Mouse (Mus musculus) left cerebral cortex, adult 2 months (tissue): ENCODE measurements around the gene Olfr273. TPM values are rescaled to one million over a fixed set of nuclear protein-coding genes. Genes with fewer than 3 reads are reported as not detected.
"Not testable (repeated sequence)": the region's sequence is repeated elsewhere in the genome, so short reads cannot be mapped to it uniquely, and the experiment has no call there.

Experiments
- DNase-seq, 2 experiments: peaks; one replicate each; pipeline ENCODE4 v3.0.0; 2021 to 2022; ENCODE audit warnings: low spot score in 2 of 2, mixed read lengths in 1 of 2; ENCODE audit errors: extremely low spot score in 1 of 2
- H3K27ac ChIP-seq: fragments of 200-600 bp; 2 replicates; pipeline ENCODE4 v1.8.1; 2022
- H3K4me3 ChIP-seq: fragments of 200-600 bp; 2 replicates; pipeline ENCODE4 v1.8.1; 2022
- CTCF ChIP-seq: fragments of 200-600 bp; IDR thresholded peaks from 2 replicates; pipeline ENCODE4 v1.8.1; 2022; ENCODE audit warnings: antibody characterized with exemption, mild to moderate bottlenecking, moderate library complexity
- intact Hi-C: fragments of 180-260 bp; cut with DNase I; formaldehyde crosslinking; loops from one replicate; pipeline ENCODE4 v1.15.1; 2025
- long read RNA-seq, 2 experiments: library from polyadenylated mRNA; stranded (forward); transcript quantifications; one replicate each; pipeline ENCODE4 v2.0.0; 2021; ENCODE audit warnings: borderline mapping rate in 2 of 2
- total RNA-seq, 2 experiments: library from RNA; stranded (reverse); gene quantifications; 2 replicates each; pipeline ENCODE4 v1.2.3; 2021

Olfr273 gene
- not detected for total RNA-seq
- long read RNA-seq, experiment 1, result 0 reads
- long read RNA-seq, experiment 2, result 0 reads

DNA sequence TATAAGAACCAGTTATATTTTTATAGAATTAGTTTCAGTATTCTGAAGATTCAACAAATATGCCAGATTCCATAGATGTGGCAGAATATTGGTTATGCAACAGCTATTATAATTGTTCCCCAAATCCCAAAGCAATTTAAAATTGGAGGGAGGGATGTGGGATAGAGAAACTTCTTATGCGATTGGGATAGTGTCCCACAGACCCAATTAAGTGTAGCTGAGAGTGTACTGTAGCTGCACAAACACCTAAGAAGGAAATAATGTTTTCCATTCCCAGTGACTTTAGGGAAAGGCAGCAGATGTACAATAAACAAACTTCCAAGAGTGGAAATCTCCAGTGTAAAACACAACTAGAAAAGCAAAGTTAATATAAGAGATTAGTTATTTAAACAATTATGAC is at the start of gene Olfr273:
Gene Olfr273, minus strand, starts transcription at position 101 of the 400 bp plus-strand sequence.
- no peak within 1 kb of the TSS for H3K27ac ChIP-seq
- intact Hi-C loops, result no loop called here
- no peak within 1 kb of the TSS for H3K4me3 ChIP-seq
- DNase-seq, result no peak
- no peak for TF ChIP-seq CTCF

DNA sequence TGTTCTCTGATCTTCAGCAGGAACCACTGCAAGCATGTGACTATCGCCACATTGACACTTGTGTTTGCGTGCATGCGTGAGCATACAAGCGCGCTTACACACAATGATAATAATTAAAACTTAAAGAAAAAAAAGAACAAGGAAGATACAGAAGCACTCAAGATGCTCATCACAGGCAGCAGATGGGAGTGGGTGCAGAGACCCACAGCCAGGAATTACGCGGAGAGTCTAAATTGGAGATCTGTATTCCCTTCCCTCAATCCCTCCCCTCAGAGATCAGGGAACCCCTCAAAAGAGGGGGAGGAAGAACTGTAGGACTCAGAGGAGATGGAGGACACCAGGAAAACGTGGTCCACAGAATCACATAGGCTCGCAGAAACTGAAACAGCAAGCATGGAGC is 5.1 kb upstream of the Olfr273 start:
- Histone ChIP-seq H3K4me3 (no peak overlapping the region), H3K27ac (no peak overlapping the region)
- intact Hi-C loops, result no loop called here
- no peak for TF ChIP-seq CTCF
- DNase-seq, result no peak

DNA sequence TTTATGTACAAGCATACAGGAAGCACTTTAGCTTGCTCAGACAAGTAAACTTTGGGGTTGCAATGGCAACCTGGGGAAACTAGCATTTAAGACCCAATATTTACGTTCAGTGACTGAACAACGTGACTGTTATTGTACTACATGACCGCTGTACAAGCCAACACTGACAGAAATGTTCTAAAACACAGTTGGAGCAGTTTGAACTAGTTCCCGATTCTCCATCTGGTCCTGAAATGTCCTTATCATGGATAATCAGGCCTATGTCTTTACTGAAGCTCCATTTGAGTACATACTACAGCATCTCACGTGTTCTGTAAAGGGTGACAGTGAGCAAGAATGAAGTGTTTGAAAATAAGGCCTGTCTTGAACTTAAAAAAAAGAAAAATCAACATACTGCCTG is 9.4 kb downstream of the Olfr273 start:
- no peak overlapping the region for H3K4me3 ChIP-seq
- no peak for DNase-seq
- no peak overlapping the region for H3K27ac ChIP-seq
- intact Hi-C loops, result no loop called here
- TF ChIP-seq CTCF, result no peak

DNA sequence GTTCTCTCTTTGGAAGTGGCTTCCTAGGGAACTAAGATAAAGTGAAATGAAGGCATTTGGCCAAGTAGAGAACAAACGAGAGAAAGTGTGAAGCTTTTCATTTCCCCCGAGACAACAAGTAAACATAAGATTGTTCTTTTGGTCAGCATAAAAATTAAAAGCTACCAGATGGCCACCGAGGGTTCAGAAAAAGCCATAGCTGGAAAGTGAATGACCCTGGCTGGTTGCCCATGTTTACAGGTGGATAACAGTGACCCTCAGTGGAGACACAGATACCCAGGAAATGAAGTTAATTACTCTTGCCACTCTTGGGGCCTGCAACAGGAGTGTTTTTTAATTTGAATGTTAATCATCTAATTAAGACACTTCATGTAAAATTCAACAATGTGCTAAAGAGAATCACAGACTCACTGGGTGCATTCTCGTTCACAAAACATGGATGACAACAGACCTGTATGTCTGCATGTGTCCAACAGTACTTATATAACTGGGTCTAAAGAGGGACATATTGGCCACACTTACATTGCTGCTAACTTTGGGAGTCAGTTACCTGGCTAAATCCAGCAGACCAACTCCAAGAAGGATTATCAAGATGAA is 9.9 kb downstream of the Olfr273 start:
- Histone ChIP-seq H3K4me3 (no peak overlapping the region), H3K27ac (no peak overlapping the region)
- intact Hi-C loops, result no loop called here
- TF ChIP-seq CTCF, result no peak
- no peak for DNase-seq

DNA sequence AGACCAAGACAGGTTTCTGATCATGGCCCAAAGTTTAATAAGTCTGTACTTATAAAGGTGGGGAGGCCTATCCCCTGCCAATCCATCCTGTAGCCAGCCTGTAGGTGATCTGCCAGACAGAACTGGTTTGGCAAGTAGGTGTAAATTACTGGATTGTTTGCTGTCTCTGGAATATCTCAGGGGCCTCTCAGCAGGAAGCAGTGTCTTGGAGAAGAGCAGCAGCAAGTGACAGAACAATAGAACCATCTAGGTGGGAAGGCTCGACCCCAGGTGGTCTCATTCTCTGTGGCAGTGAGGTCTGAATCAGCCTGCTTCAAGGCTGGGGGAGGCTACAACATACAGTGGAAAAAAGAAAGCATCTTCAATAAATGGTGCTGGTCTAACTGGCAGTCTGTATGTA is 13.6 kb downstream of the Olfr273 start:
- DNase-seq, H3K27ac ChIP-seq, intact Hi-C loops: not testable (repeated sequence)

DNA sequence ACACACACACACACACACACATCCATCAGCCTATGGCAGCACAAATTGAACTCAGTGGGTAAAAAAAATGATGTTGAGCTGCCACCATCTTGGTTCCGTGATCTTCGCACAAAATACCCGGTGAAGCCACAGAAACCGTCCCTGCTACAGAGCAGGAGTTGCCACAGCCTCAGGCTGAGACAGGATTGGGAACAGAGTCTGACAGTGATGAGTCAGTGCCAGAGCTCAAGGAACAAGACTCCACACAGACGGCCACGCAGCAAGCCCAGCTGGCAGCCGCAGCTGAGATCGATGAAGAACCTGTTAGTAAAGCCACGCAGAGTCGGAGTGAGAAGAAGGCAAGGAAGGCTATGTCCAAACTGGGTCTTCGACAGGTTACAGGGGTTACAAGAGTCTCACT is 37.7 kb downstream of the Olfr273 start:
- no peak overlapping the region for H3K4me3 ChIP-seq
- no peak overlapping the region for H3K27ac ChIP-seq
- no peak for TF ChIP-seq CTCF
- intact Hi-C loops, result no loop called here
- DNase-seq, result no peak

More for the DNA sequence above, 13.6 kb downstream of the Olfr273 start:
- not testable (repeated sequence) for H3K4me3 ChIP-seq

DNA sequence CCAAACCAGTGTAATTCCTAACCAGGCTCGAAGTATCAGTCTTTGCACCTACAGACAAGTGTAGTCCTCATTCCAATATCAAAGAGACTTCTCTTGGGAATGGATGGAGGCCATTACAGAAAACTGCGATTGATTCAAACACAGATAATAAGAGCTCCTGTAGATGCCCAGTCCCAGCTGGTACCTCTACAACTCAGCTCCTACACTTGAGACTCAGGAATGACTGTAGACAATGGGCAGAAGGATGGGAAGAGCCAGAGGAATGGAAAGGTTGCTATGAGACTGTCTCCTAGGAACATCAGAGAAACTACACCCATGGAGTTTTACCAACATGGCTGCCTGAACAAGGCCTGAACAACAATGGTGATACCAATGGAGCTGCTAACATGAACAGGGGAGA is 44.7 kb downstream of the Olfr273 start, which contains the start of gene Olfr275:
Gene Olfr275, plus strand, starts transcription at position 301 of the 400 bp plus-strand sequence.
- no peak for TF ChIP-seq CTCF
- Histone ChIP-seq H3K27ac (no peak within 1 kb of the TSS), H3K4me3 (no peak within 1 kb of the TSS)
- no peak for DNase-seq
- intact Hi-C loops, result no loop called here

DNA sequence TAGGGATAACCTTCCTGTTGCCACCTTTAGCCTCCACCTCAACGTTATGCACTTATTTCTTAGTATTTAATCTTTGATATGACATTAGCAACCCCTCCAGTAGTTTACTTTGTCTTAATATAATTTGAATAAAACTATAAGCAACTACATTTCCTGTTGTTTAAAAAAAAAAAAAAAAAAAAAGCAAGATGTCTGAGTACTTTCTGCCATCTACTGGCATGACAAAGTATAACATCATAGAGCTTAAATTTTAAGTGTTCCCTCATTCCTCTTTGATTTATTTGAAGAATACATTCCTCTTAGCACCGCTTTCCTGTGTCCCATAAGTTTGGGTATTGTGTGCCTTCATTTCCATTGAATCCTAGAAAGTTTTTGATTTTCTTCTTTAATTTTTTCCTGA is 47.2 kb downstream of the Olfr273 start:
- Histone ChIP-seq H3K27ac (no peak overlapping the region), H3K4me3 (no peak overlapping the region)
- TF ChIP-seq CTCF, result peak; percentile 62
- intact Hi-C loops, result no loop called here
- no peak for DNase-seq

Other genes with a start within 250 kb of the Olfr273 start
- gene Olfr275, start 44.6 kb downstream of the Olfr273 start, total RNA-seq, result not detected
- gene Olfr272, start 59.9 kb upstream of the Olfr273 start, total RNA-seq, result not detected
- gene Olfr270, start 105.3 kb upstream of the Olfr273 start, total RNA-seq, result not detected
- gene Nipsnap3a, start 130.0 kb upstream of the Olfr273 start, total RNA-seq, result not detected
- 10 to 100 TPM; 11.1 to 13.1 TPM for gene Nipsnap3b, start 152.6 kb upstream of the Olfr273 start, total RNA-seq